Mouse (Mus musculus) liver, postnatal 0 days (tissue): Measurements from ENCODE around the gene Foxp4.

ENCODE experiments used
- CTCF ChIP-seq: sonication (generic); IDR thresholded peaks from 2 replicates; pipeline ENCODE4 v1.5.1; 2016; ENCODE audit warnings: antibody characterized with exemption, low read depth
- EP300 ChIP-seq: IDR thresholded peaks from 2 replicates; pipeline ENCODE4 v1.6.1; 2016; ENCODE audit warnings: antibody characterized with exemption, low read depth, mild to moderate bottlenecking

GRCm38 (mm10) chr17:47917907-47918306 is 6.5 kb downstream of the Foxp4 start:
- TF ChIP-seq CTCF = no peak
- no peak for TF ChIP-seq EP300
